Mouse (Mus musculus) cerebellum, postnatal 4 days (tissue): Measurements from ENCODE around the gene Gm10058.
"Not testable (repeated sequence)": the region's sequence is repeated elsewhere in the genome, so short reads cannot be mapped to it uniquely, and the experiment has no call there.

ENCODE experiments used
- DNase-seq, 2 experiments: peaks; one replicate each; pipeline ENCODE4 v3.0.0; 2022; ENCODE audit warnings: low spot score in 2 of 2, mixed read lengths in 1 of 2

The Gm10058 gene

DNA sequence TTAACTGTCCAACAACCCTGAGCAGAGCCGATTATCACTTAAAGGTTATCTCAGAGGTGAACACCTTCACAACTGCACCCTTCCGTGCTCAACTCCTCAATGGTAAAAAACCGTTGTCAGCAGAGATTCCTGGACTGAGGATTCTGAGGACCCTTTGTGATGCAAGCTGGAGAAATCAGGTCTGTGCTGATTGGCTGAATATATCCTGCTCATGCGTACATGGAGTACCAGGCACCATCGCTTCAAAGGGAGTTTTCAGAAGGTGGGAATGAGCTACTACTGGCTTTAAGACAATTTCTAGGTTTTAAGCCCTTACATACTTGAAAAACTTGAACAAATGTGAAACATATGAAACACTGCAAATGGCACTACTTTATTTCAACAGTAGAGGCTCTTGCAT, at the start of gene Gm10058:
Gene Gm10058, minus strand, starts transcription at position 101 of the 400 bp plus-strand sequence.
- not testable (repeated sequence) for DNase-seq
